ENCODE assay signal across 12 mouse cellular contexts in genomic region chr2:127314467-127315154, GRCm38 (mm10). TPM values are rescaled to one million over a fixed set of nuclear protein-coding genes. Genes with fewer than 3 reads are reported as not detected.
DNase-seq lines count a peak whose midpoint lies in the region; ATAC-seq lines count a peak whose summit lies in the region.
"Had no signal": no experiment of that assay in that cellular context is flagged by ENCODE, and none has a peak within 500 bp of the region (broad histone marks: within the 10 kb centered on the region; RNA-seq: fewer than 3 reads in every experiment).

No protein-coding gene starts in this region.

- H3K4me3 ChIP-seq in kidney, embryonic 16.5 days (ENCODE audit: low read length): no peak overlapping the region
- H3K4me3 ChIP-seq in heart, embryonic 13.5 days: no peak overlapping the region
- H3K4me3 ChIP-seq: midbrain, embryonic 12.5 days had no signal

- no peaks in the 10 kb centered on the region for H3K9me3 ChIP-seq in kidney, embryonic 16.5 days (ENCODE audit: low read length)
- no peaks in the 10 kb centered on the region for H3K9me3 ChIP-seq in heart, embryonic 13.5 days
- H3K9me3 ChIP-seq: midbrain, embryonic 12.5 days had no signal

- H3K4me1 ChIP-seq in kidney, embryonic 16.5 days (ENCODE audit: insufficient read depth, low read length): no peaks in the 10 kb centered on the region
- H3K4me1 ChIP-seq in heart, embryonic 13.5 days: peaks cover 9% of the 10 kb centered on the region; the same call in 1 of the 2 replicates
- H3K4me1 ChIP-seq: midbrain, embryonic 12.5 days had no signal

- H3K27ac ChIP-seq in kidney, embryonic 16.5 days (ENCODE audit: low read length): 0 out of 2 replicates have a peak overlapping the region, but pooled peaks have one; percentile 4
- H3K27ac ChIP-seq in heart, embryonic 13.5 days (replicated peaks): peak overlapping the region; percentile 81
- H3K27ac ChIP-seq: midbrain, embryonic 12.5 days had no signal

- DNase-seq in kidney, postnatal 14 days: no peak
- DNase-seq in thymus, postnatal 0 days (ENCODE audit: low spot score): peak; percentile 93
- no peak for DNase-seq in gastrocnemius, adult 18-20 months (ENCODE audit: low spot score)
- no peak for DNase-seq in kidney, adult 11 months

- 56% methylated on average over 6 of the region's 6 CpGs for WGBS in kidney, embryonic 16.5 days
- WGBS in heart, embryonic 13.5 days: 40% methylated on average over 6 of the region's 6 CpGs

- H3K4me2 ChIP-seq in kidney, embryonic 16.5 days (replicated peaks; ENCODE audit: low read depth, low read length): no peak overlapping the region
- no peak overlapping the region for H3K4me2 ChIP-seq in heart, embryonic 13.5 days
- H3K4me2 ChIP-seq: midbrain, embryonic 12.5 days had no signal

- peak; percentile 55; the same call in 1 of the 2 replicates for ATAC-seq in kidney, embryonic 16.5 days (ENCODE audit: low FRiP score, low TSS enrichment)
- ATAC-seq in heart, embryonic 13.5 days (ENCODE audit: extremely low read depth, insufficient number of reproducible peaks, low FRiP score, low TSS enrichment): peak; percentile 66
- ATAC-seq in megakaryocyte, adult 5-6 weeks (ENCODE audit: poor library complexity, severe bottlenecking): peak; percentile 65
- ATAC-seq in erythroid progenitor cell, adult 5-6 weeks (replicated peaks; ENCODE audit: low FRiP score, poor library complexity, severe bottlenecking): no peak

- H3K27me3 ChIP-seq in kidney, embryonic 16.5 days (ENCODE audit: insufficient read depth, low read length): no peaks in the 10 kb centered on the region
- H3K27me3 ChIP-seq in heart, embryonic 13.5 days (replicated peaks): no peaks in the 10 kb centered on the region
- H3K27me3 ChIP-seq: midbrain, embryonic 12.5 days had no signal

- H3K9ac ChIP-seq in kidney, embryonic 16.5 days (replicated peaks; ENCODE audit: low read length): no peak overlapping the region
- H3K9ac ChIP-seq in heart, embryonic 13.5 days: peak overlapping the region; percentile 0; the same call in 1 of the 2 replicates
- H3K9ac ChIP-seq: midbrain, embryonic 12.5 days had no signal

- no peaks in the 10 kb centered on the region for H3K36me3 ChIP-seq in kidney, embryonic 16.5 days (ENCODE audit: insufficient read depth, low read length)
- H3K36me3 ChIP-seq in heart, embryonic 13.5 days: no peaks in the 10 kb centered on the region
- H3K36me3 ChIP-seq: midbrain, embryonic 12.5 days had no signal

RNA-seq across cellular contexts. Expression of gene Dusp2, which starts 21.3 kb away (rescaled TPM):
- polyA plus RNA-seq in kidney, embryonic 16.5 days (2015; fragmentation: Nextera tagmentation; extraction: Ambion mirVana): 7.8 and 8.3 TPM in 2 replicates
- polyA plus RNA-seq in heart, embryonic 13.5 days (2015; fragmentation: Nextera tagmentation; extraction: Ambion mirVana): 13.5 and 15.9 TPM in 2 replicates
- total RNA-seq in megakaryocyte, adult 5-6 weeks (2015): 8.6 and 10.9 TPM in 2 replicates
- 10.1 and 10.9 TPM in 2 replicates for total RNA-seq in megakaryocyte, adult 5-6 weeks (2017)
- 145 and 188 TPM in 2 replicates for polyA plus RNA-seq in thymus, postnatal 0 days (2015; fragmentation: Nextera tagmentation; extraction: Ambion mirVana)
- total RNA-seq in gastrocnemius, adult 18-20 months (2021): under 1 TPM; 0.37 to 1.00 TPM
- total RNA-seq in erythroid progenitor cell, adult 5-6 weeks (2015; ENCODE audit: low replicate concordance): 14.8 and 24.7 TPM in 2 replicates
- total RNA-seq in erythroid progenitor cell, adult 5-6 weeks (2017; ENCODE audit: low replicate concordance): 3.1 and 16.0 TPM in 2 replicates

RNA-seq across cellular contexts. Expression of gene Astl, which starts 23.8 kb away (rescaled TPM):
- polyA plus RNA-seq in kidney, embryonic 16.5 days (2015; fragmentation: Nextera tagmentation; extraction: Ambion mirVana): not detected in 2 replicates
- not detected in 2 replicates for polyA plus RNA-seq in heart, embryonic 13.5 days (2015; fragmentation: Nextera tagmentation; extraction: Ambion mirVana)
- total RNA-seq in megakaryocyte, adult 5-6 weeks (2015): 0.18 TPM in 1 of 2 replicates, not detected in the other
- 0.07 TPM in 1 of 2 replicates, not detected in the other for total RNA-seq in megakaryocyte, adult 5-6 weeks (2017)
- 0.14 and 0.39 TPM in 2 replicates for polyA plus RNA-seq in thymus, postnatal 0 days (2015; fragmentation: Nextera tagmentation; extraction: Ambion mirVana)
- total RNA-seq in gastrocnemius, adult 18-20 months (2021): not detected
- not detected in 2 replicates for total RNA-seq in erythroid progenitor cell, adult 5-6 weeks (2015; ENCODE audit: low replicate concordance)
- total RNA-seq in erythroid progenitor cell, adult 5-6 weeks (2017; ENCODE audit: low replicate concordance): not detected in 2 replicates
- total RNA-seq: ES-E14; gastrocnemius, adult 8-10 months; layer of hippocampus, adult 8-10 months had no signal
- polyA plus RNA-seq: midbrain, embryonic 12.5 days had no signal

RNA-seq across cellular contexts. Expression of gene Stard7, which starts 44.6 kb away (rescaled TPM):
- polyA plus RNA-seq in kidney, embryonic 16.5 days (2015; fragmentation: Nextera tagmentation; extraction: Ambion mirVana): 76.1 and 84.9 TPM in 2 replicates
- polyA plus RNA-seq in heart, embryonic 13.5 days (2015; fragmentation: Nextera tagmentation; extraction: Ambion mirVana): 92.0 and 94.0 TPM in 2 replicates
- total RNA-seq in megakaryocyte, adult 5-6 weeks (2015): 38.5 and 42.0 TPM in 2 replicates
- 65.1 and 87.4 TPM in 2 replicates for total RNA-seq in megakaryocyte, adult 5-6 weeks (2017)
- 56.7 and 61.8 TPM in 2 replicates for polyA plus RNA-seq in thymus, postnatal 0 days (2015; fragmentation: Nextera tagmentation; extraction: Ambion mirVana)
- total RNA-seq in gastrocnemius, adult 18-20 months (2021): 100 to 1,000 TPM; 107 to 134 TPM
- 47.2 and 59.5 TPM in 2 replicates for total RNA-seq in erythroid progenitor cell, adult 5-6 weeks (2015; ENCODE audit: low replicate concordance)
- 46.2 and 65.4 TPM in 2 replicates for total RNA-seq in erythroid progenitor cell, adult 5-6 weeks (2017; ENCODE audit: low replicate concordance)

RNA-seq across cellular contexts. Expression of gene Adra2b, which starts 48.4 kb away (rescaled TPM):
- 7.2 and 7.8 TPM in 2 replicates for polyA plus RNA-seq in kidney, embryonic 16.5 days (2015; fragmentation: Nextera tagmentation; extraction: Ambion mirVana)
- polyA plus RNA-seq in heart, embryonic 13.5 days (2015; fragmentation: Nextera tagmentation; extraction: Ambion mirVana): 1.6 and 1.8 TPM in 2 replicates
- total RNA-seq in megakaryocyte, adult 5-6 weeks (2015): not detected in 2 replicates
- not detected in 2 replicates for total RNA-seq in megakaryocyte, adult 5-6 weeks (2017)
- polyA plus RNA-seq in thymus, postnatal 0 days (2015; fragmentation: Nextera tagmentation; extraction: Ambion mirVana): 0.47 and 0.50 TPM in 2 replicates
- under 1 TPM; 0.40 to 0.71 TPM for total RNA-seq in gastrocnemius, adult 18-20 months (2021)
- not detected in 2 replicates for total RNA-seq in erythroid progenitor cell, adult 5-6 weeks (2015; ENCODE audit: low replicate concordance)
- not detected in 2 replicates for total RNA-seq in erythroid progenitor cell, adult 5-6 weeks (2017; ENCODE audit: low replicate concordance)
